Comparison of ENCODE assay signal across 11 mouse cellular contexts in the genomic region with DNA sequence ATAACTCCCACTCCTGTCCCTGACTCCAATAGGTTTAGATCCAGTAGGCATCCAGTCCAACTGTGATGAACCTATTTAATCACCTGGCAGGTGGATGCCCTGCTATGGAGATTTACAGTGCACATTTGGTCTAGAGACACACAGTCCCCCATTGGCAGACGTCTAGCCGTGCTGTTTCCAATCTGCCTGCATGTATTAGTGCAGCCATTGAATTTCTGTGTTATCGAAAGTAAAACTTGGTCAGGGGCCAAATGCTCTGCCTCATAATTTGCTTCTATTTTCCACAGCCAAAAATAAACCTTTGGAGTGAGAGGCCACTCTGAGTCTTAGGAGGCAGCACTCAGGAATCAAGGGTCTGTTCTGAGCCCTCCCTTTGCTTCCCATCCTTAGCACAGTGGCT. TPM values are rescaled to one million over a fixed set of nuclear protein-coding genes. Genes with fewer than 3 reads are reported as not detected.
DNase-seq lines count a peak whose midpoint lies in the region; ATAC-seq and TF ChIP-seq lines count a peak whose summit lies in the region.
"Had no signal": no experiment of that assay in that cellular context is flagged by ENCODE, and none has a peak within 500 bp of the region (broad histone marks: within the 10 kb centered on the region; RNA-seq: fewer than 3 reads in every experiment).

No protein-coding gene starts in this region.

- H3K4me2 ChIP-seq in hindbrain, postnatal 0 days (ENCODE audit: low read depth, low read length), result no peak overlapping the region
- H3K4me2 ChIP-seq in hindbrain, embryonic 12.5 days (replicated peaks), result no peak overlapping the region
- H3K4me2 ChIP-seq: embryonic facial prominence, embryonic 13.5 days; midbrain, embryonic 13.5 days had no signal

- no peak for ATAC-seq in hindbrain, postnatal 0 days
- ATAC-seq in hindbrain, embryonic 12.5 days (ENCODE audit: low FRiP score), result no peak
- ATAC-seq: midbrain, embryonic 13.5 days had no signal

- peak; percentile 43 to 79 for DNase-seq in adrenal gland, adult (ENCODE audit: inconsistent age in 2 of 2, low spot score in 1 of 2)
- no peak for DNase-seq in adrenal gland, adult 18-20 months (ENCODE audit: low spot score in 2 of 2)
- peak; percentile 35 for DNase-seq in hindbrain, postnatal 0 days (ENCODE audit: low spot score)
- no peak for DNase-seq in testis, postnatal 10 days (ENCODE audit: low spot score)
- DNase-seq in skeletal muscle tissue, adult 2 months (ENCODE audit: low read depth, low spot score), result peak; percentile 10
- no peak for DNase-seq in urinary bladder, postnatal 4 days (ENCODE audit: low spot score in 2 of 2)
- DNase-seq: liver had no signal

- H3K9ac ChIP-seq in hindbrain, postnatal 0 days (replicated peaks; ENCODE audit: low read length), result no peak overlapping the region
- no peak overlapping the region for H3K9ac ChIP-seq in hindbrain, embryonic 12.5 days
- H3K9ac ChIP-seq: embryonic facial prominence, embryonic 13.5 days; midbrain, embryonic 13.5 days had no signal

- WGBS in hindbrain, postnatal 0 days, result 55% methylated on average over 3 of the region's 3 CpGs
- 84% methylated on average over 3 of the region's 3 CpGs for WGBS in hindbrain, embryonic 12.5 days

- H3K27me3 ChIP-seq in hindbrain, postnatal 0 days (ENCODE audit: insufficient read depth, low read length), result no peaks in the 10 kb centered on the region
- H3K27me3 ChIP-seq in hindbrain, embryonic 12.5 days, result no peaks in the 10 kb centered on the region
- no peaks in the 10 kb centered on the region for H3K27me3 ChIP-seq in testis, adult 2 months (ENCODE audit: control insufficient read depth, insufficient read depth, low read length)
- H3K27me3 ChIP-seq: embryonic facial prominence, embryonic 13.5 days; midbrain, embryonic 13.5 days had no signal

- no peak for TF ChIP-seq CTCF in hindbrain, postnatal 0 days (IDR thresholded peaks at IDR 0.05; ENCODE audit: low read depth)
- no peak for TF ChIP-seq CTCF in testis, adult 2 months (IDR thresholded peaks at IDR 0.05; ENCODE audit: control insufficient read depth, insufficient read depth, insufficient replicate concordance, low read depth, low read length)

- no peak for TF ChIP-seq POLR2A in testis, adult 2 months (IDR thresholded peaks at IDR 0.05; ENCODE audit: control insufficient read depth, low read depth, low read length)

- no peak overlapping the region for H3K4me3 ChIP-seq in hindbrain, postnatal 0 days (ENCODE audit: low read length)
- H3K4me3 ChIP-seq in hindbrain, embryonic 12.5 days, result no peak overlapping the region
- no peak overlapping the region for H3K4me3 ChIP-seq in testis, adult 2 months (ENCODE audit: control insufficient read depth, low read depth, low read length)
- H3K4me3 ChIP-seq: embryonic facial prominence, embryonic 13.5 days; midbrain, embryonic 13.5 days had no signal

- no peaks in the 10 kb centered on the region for H3K36me3 ChIP-seq in hindbrain, postnatal 0 days (ENCODE audit: insufficient read depth, low read length)
- no peaks in the 10 kb centered on the region for H3K36me3 ChIP-seq in hindbrain, embryonic 12.5 days
- no peaks in the 10 kb centered on the region for H3K36me3 ChIP-seq in testis, adult 2 months (ENCODE audit: control insufficient read depth, insufficient read depth, low read length)
- H3K36me3 ChIP-seq: embryonic facial prominence, embryonic 13.5 days; midbrain, embryonic 13.5 days had no signal

- H3K4me1 ChIP-seq in hindbrain, postnatal 0 days (ENCODE audit: insufficient read depth, low read length), result no peaks in the 10 kb centered on the region
- H3K4me1 ChIP-seq in hindbrain, embryonic 12.5 days, result no peaks in the 10 kb centered on the region
- H3K4me1 ChIP-seq in testis, adult 2 months (ENCODE audit: control insufficient read depth, insufficient read depth, low read length), result no peaks in the 10 kb centered on the region
- H3K4me1 ChIP-seq: midbrain, embryonic 13.5 days had no signal

- H3K27ac ChIP-seq in hindbrain, postnatal 0 days, result no peak overlapping the region
- no peak overlapping the region for H3K27ac ChIP-seq in hindbrain, embryonic 12.5 days
- H3K27ac ChIP-seq in testis, adult 2 months (ENCODE audit: control insufficient read depth, insufficient read depth, low read depth, low read length), result 0 out of 2 replicates have a peak overlapping the region, but pooled peaks have one; percentile 6
- H3K27ac ChIP-seq: embryonic facial prominence, embryonic 13.5 days; midbrain, embryonic 13.5 days had no signal

- H3K9me3 ChIP-seq in hindbrain, postnatal 0 days (ENCODE audit: low read length), result no peaks in the 10 kb centered on the region
- H3K9me3 ChIP-seq in hindbrain, embryonic 12.5 days (replicated peaks), result no peaks in the 10 kb centered on the region; the same call in 1 of the 2 replicates
- H3K9me3 ChIP-seq: embryonic facial prominence, embryonic 13.5 days; midbrain, embryonic 13.5 days had no signal

RNA-seq across cellular contexts. Expression of gene Parm1, which starts 46.6 kb away (rescaled TPM):
- 100 to 1,000 TPM; 109 to 127 TPM for total RNA-seq in adrenal gland, adult 18-20 months (2021)
- total RNA-seq in hindbrain, postnatal 0 days (2014; rRNA removed), result 7.7 and 9.6 TPM in 2 replicates
- 8.1 and 8.4 TPM in 2 replicates for polyA plus RNA-seq in hindbrain, postnatal 0 days (2015; fragmentation: Nextera tagmentation; extraction: Ambion mirVana)
- 8.0 and 11.3 TPM in 2 replicates for polyA plus RNA-seq in hindbrain, embryonic 12.5 days (2016; fragmentation: Nextera tagmentation; extraction: Ambion mirVana)
- 0.81 and 0.99 TPM in 2 replicates for polyA plus RNA-seq in testis, adult 2 months (2012; rRNA removed)

Comparison
In these comparisons a context has a peak if more than half of its experiments do, and no peak if none do; other contexts are left out.
1. DNase-seq: peak in adrenal gland, adult (2 of 2), hindbrain, postnatal 0 days (single experiment) and skeletal muscle tissue, adult 2 months (single experiment); none in adrenal gland, adult 18-20 months (0 of 2), testis, postnatal 10 days (single experiment) and urinary bladder, postnatal 4 days (0 of 2).